Mouse (Mus musculus) heart, adult 2 months (tissue): ENCODE measurements at regions not wholly inside any gene's neighbourhood (a gene's known extent, or its start where the extent isn't known, plus 50 kb on each side); places are given as distances from the start of the nearest gene placed in this dataset.

Source experiments
- DNase-seq, 2 experiments: peaks; one replicate each; pipeline ENCODE4 v3.0.0; 2021
- H3K27ac ChIP-seq: fragments of 200-600 bp; 2 replicates; pipeline ENCODE4 v1.8.1; 2022
- H3K27me3 ChIP-seq: fragments of 200-500 bp; 2 replicates; pipeline ENCODE4 v1.6.1; 2012; ENCODE audit warnings: mild to moderate bottlenecking, low read length, inconsistent platforms, mixed read lengths; ENCODE audit not compliant: control insufficient read depth, insufficient read depth
- H3K36me3 ChIP-seq: fragments of 200-500 bp; 2 replicates; pipeline ENCODE4 v1.6.1; 2012; ENCODE audit warnings: low read length, inconsistent platforms; ENCODE audit not compliant: control insufficient read depth, insufficient read depth
- H3K4me1 ChIP-seq: fragments of 200-500 bp; 2 replicates; pipeline ENCODE4 v1.6.1; 2011; ENCODE audit warnings: low read length; ENCODE audit not compliant: control insufficient read depth, insufficient read depth
- H3K4me3 ChIP-seq: fragments of 200-600 bp; 2 replicates; pipeline ENCODE4 v1.8.1; 2022
- H3K79me2 ChIP-seq: fragments of 200-500 bp; replicated peaks from 2 replicates; pipeline ENCODE4 v1.6.1; 2012; ENCODE audit warnings: mild to moderate bottlenecking, inconsistent platforms, low read length, moderate library complexity, mixed read lengths; ENCODE audit not compliant: control insufficient read depth, insufficient read depth
- H3K9ac ChIP-seq: fragments of 200-500 bp; 2 replicates; pipeline ENCODE4 v1.6.1; 2012; ENCODE audit warnings: low read depth, mild to moderate bottlenecking, control low read depth, inconsistent platforms, low read length, mixed read lengths
- CTCF ChIP-seq: fragments of 200-600 bp; IDR thresholded peaks from 2 replicates; pipeline ENCODE4 v1.8.1; 2022; ENCODE audit warnings: antibody characterized with exemption, mild to moderate bottlenecking, moderate library complexity
- EP300 ChIP-seq: fragments of 200-500 bp; IDR thresholded peaks from 2 replicates; pipeline ENCODE4 v1.6.1; 2011; ENCODE audit warnings: low read depth, low read length, control low read depth; ENCODE audit not compliant: insufficient read depth
- POLR2A ChIP-seq: fragments of 200-500 bp; IDR thresholded peaks from 2 replicates; pipeline ENCODE4 v1.6.1; 2011; ENCODE audit warnings: mild to moderate bottlenecking, low read depth, low read length, control low read depth; ENCODE audit not compliant: insufficient read depth
- WGBS: fragments of 180-500 bp; shearing (Covaris S2); methylation state at CpG from one replicate; pipeline ENCODE4 v1.1.7; 2018; 5-methylcytosine and 5-hydroxymethylcytosine counted together
- intact Hi-C: fragments of 180-260 bp; cut with DNase I; formaldehyde crosslinking; loops from one replicate; pipeline ENCODE4 v1.15.1; 2025

- no peak overlapping the region for H3K4me3 ChIP-seq
- intact Hi-C loops, result no loop called here
- 62% methylated on average over 1 of the region's 1 CpGs for WGBS
- DNase-seq, result no peak
- no peaks in the 10 kb centered on the region for H3K36me3 ChIP-seq
- TF ChIP-seq POLR2A (no peak), CTCF (no peak), EP300 (no peak)
- no peak overlapping the region for H3K27ac ChIP-seq
- no peaks in the 10 kb centered on the region for H3K27me3 ChIP-seq
- no peaks in the 10 kb centered on the region for H3K4me1 ChIP-seq
- H3K9ac ChIP-seq, result no peak overlapping the region
- no peaks in the 10 kb centered on the region for H3K79me2 ChIP-seq
These were observed 561.8 kb downstream of the Smarca1 start for GRCm38 (mm10) chrX:47330969-47331368.

- H3K27me3 ChIP-seq, result no peaks in the 10 kb centered on the region
- H3K4me1 ChIP-seq, result no peaks in the 10 kb centered on the region
- no peak overlapping the region for H3K4me3 ChIP-seq
- intact Hi-C loops, result no loop called here
- no peak overlapping the region for H3K27ac ChIP-seq
- DNase-seq, result no peak
- no peaks in the 10 kb centered on the region for H3K79me2 ChIP-seq
- TF ChIP-seq EP300 (no peak), CTCF (peak; percentile 66), POLR2A (no peak)
- no peaks in the 10 kb centered on the region for H3K36me3 ChIP-seq
- no peak overlapping the region for H3K9ac ChIP-seq
These were observed 564.0 kb downstream of the Smarca1 start for GRCm38 (mm10) chrX:47328817-47329216.

GRCm38 (mm10) chrX:47315810-47316209 is 577.0 kb downstream of the Smarca1 start:
- Histone ChIP-seq H3K9ac (no peak overlapping the region), H3K27me3 (no peaks in the 10 kb centered on the region), H3K79me2 (no peaks in the 10 kb centered on the region), H3K36me3 (no peaks in the 10 kb centered on the region), H3K4me3 (no peak overlapping the region), H3K27ac (no peak overlapping the region), H3K4me1 (no peaks in the 10 kb centered on the region)
- WGBS, result 41% methylated on average over 3 of the region's 3 CpGs
- intact Hi-C loops, result no loop called here
- no peak for DNase-seq
- no peak for TF ChIP-seq EP300
- TF ChIP-seq POLR2A, result no peak
- no peak for TF ChIP-seq CTCF

- no peaks in the 10 kb centered on the region for H3K36me3 ChIP-seq
These were observed 585.6 kb downstream of the Smarca1 start for GRCm38 (mm10) chrX:47307140-47307539.

GRCm38 (mm10) chrX:47303547-47303946 is 589.2 kb downstream of the Smarca1 start:
- Histone ChIP-seq H3K36me3 (no peaks in the 10 kb centered on the region), H3K4me1 (no peaks in the 10 kb centered on the region), H3K79me2 (no peaks in the 10 kb centered on the region), H3K27me3 (no peaks in the 10 kb centered on the region), H3K4me3 (no peak overlapping the region), H3K27ac (no peak overlapping the region), H3K9ac (no peak overlapping the region)
- intact Hi-C loops, result no loop called here
- TF ChIP-seq POLR2A, result no peak
- no peak for TF ChIP-seq CTCF
- TF ChIP-seq EP300, result no peak
- 27% methylated on average over 2 of the region's 2 CpGs for WGBS
- DNase-seq, result no peak

More at GRCm38 (mm10) chrX:47307140-47307539, 585.6 kb downstream of the Smarca1 start:
- H3K27ac ChIP-seq, result no peak overlapping the region
- intact Hi-C loops, result no loop called here
- 50% methylated on average over 2 of the region's 2 CpGs for WGBS
- TF ChIP-seq EP300, result no peak
- TF ChIP-seq POLR2A, result no peak
- TF ChIP-seq CTCF, result no peak
- H3K9ac ChIP-seq, result no peak overlapping the region
- no peaks in the 10 kb centered on the region for H3K27me3 ChIP-seq
- H3K79me2 ChIP-seq, result no peaks in the 10 kb centered on the region
- H3K4me1 ChIP-seq, result no peaks in the 10 kb centered on the region
- H3K4me3 ChIP-seq, result no peak overlapping the region
- no peak for DNase-seq

GRCm38 (mm10) chrX:47292548-47293147 is 600.1 kb downstream of the Smarca1 start:
- no peak overlapping the region for H3K27ac ChIP-seq
- H3K27me3 ChIP-seq, result no peaks in the 10 kb centered on the region
- TF ChIP-seq POLR2A (no peak), CTCF (peak; percentile 44)
- no peak overlapping the region for H3K4me3 ChIP-seq
- no peak for DNase-seq
- no peaks in the 10 kb centered on the region for H3K36me3 ChIP-seq
- H3K9ac ChIP-seq, result no peak overlapping the region
- H3K79me2 ChIP-seq, result no peaks in the 10 kb centered on the region
- intact Hi-C loops, result no loop called here
- H3K4me1 ChIP-seq, result no peaks in the 10 kb centered on the region
